Mouse (Mus musculus): Measurements from ENCODE around the gene Oprl1. TPM values are rescaled to one million over a fixed set of nuclear protein-coding genes. Genes with fewer than 3 reads are reported as not detected.

Gene Oprl1
- polyA plus RNA-seq (2016; fragmentation: Nextera tagmentation; extraction: Ambion mirVana): 5.6 and 17.3 TPM in 2 replicates

DNA sequence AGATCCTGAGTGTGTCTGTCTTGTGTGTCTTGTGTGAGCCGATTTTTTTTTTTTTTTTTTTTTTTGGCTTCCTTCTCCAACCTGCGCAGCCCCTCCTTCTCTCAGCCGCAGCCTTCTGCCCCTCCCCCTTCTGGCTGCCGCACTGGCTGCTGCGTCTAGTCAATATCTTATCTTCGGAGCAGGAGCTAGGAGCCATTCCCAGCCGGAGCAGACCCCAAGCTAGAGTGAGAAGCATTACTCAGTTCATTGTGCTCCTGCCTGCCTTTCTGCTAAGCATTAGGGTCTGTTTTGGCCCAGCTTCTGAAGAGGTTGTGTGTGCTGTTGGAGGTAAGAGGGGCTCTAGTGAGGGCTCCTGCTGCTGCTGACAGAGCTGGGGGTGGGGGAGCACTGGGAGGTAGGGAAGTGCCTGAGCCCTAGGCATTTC is at the start of gene Oprl1:
Gene Oprl1 (plus strand): TSS at position 114 of the 424 bp plus-strand sequence.
- Histone ChIP-seq H3K9me3 (no peaks in the 10 kb centered on the region), H3K4me1 (replicated peaks) (peaks cover 28% of the 10 kb centered on the region), H3K36me3 (peaks cover 5% of the 10 kb centered on the region; the same call in 1 of the 2 replicates), H3K27me3 (ENCODE audit: insufficient read depth, poor library complexity, severe bottlenecking) (no peaks in the 10 kb centered on the region), H3K4me3 (peak within 1 kb of the TSS; percentile 48), H3K27ac (peak within 1 kb of the TSS; percentile 85)
- WGBS: 1% methylated on average over 7 of the region's 7 CpGs
- peak; percentile 53 for DNase-seq (ENCODE audit: low spot score)

DNA sequence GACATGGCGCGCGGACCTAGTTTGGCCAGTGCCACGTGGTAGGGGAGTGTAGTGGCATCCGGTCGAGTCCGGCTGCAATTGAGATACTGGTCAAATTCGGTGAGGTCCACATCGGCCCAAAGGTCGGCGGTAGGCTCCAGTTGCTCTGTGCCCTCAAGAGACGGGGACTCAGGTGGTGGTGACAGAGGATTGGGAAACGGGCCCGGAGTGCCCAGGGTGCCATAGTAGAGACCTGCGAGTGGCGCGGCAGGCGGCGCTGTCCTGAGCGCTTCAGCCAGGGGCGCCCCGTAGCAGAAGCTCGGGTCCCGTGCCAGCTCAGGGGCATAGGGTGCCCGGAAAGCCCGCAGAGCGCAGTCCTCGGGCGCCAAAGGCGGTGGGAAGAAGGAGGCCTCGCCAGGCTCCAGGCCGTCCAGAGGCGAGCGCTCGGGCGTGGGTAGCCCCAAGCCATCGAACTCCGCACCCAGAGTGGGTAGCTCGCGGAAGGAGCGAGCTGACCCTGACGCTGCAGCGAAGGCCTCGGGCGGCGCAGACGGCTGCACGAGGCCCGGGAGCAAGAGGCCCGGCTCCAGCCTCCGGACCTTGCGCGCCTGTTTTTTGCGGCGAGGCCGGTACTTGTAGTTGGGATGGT is 44.4 kb upstream of the Oprl1 start:
- no peaks in the 10 kb centered on the region for H3K9me3 ChIP-seq
- peaks cover 50% of the 10 kb centered on the region for H3K4me1 ChIP-seq (replicated peaks)
- H3K4me3 ChIP-seq: peak overlapping the region; percentile 54
- H3K27ac ChIP-seq: peak overlapping the region; percentile 36
- peaks cover 78% of the 10 kb centered on the region for H3K27me3 ChIP-seq (ENCODE audit: insufficient read depth, poor library complexity, severe bottlenecking)
- peak; percentile 51 for DNase-seq (ENCODE audit: low spot score)
- H3K36me3 ChIP-seq: no peaks in the 10 kb centered on the region
- WGBS: 3% methylated on average over 56 of the region's 56 CpGs

- peaks cover 55% of the 10 kb centered on the region for H3K4me1 ChIP-seq (replicated peaks)
- DNase-seq (ENCODE audit: low spot score): no peak
- H3K4me3 ChIP-seq: peak overlapping the region; percentile 54
- peaks cover 78% of the 10 kb centered on the region for H3K27me3 ChIP-seq (ENCODE audit: insufficient read depth, poor library complexity, severe bottlenecking)
- H3K9me3 ChIP-seq: no peaks in the 10 kb centered on the region
- H3K36me3 ChIP-seq: no peaks in the 10 kb centered on the region
- WGBS: 2% methylated on average over 41 of the region's 41 CpGs
- peak overlapping the region; percentile 70 for H3K27ac ChIP-seq
Observed at GRCm38 (mm10) chr2:181670913-181671311, 43.9 kb upstream of the Oprl1 start.

GRCm38 (mm10) chr2:181671326-181671725 is 43.5 kb upstream of the Oprl1 start, which contains the start of gene Sox18:
Gene Sox18, minus strand, starts transcription at chr2:181671640.
- WGBS: under 1% methylated on average over 43 of the region's 43 CpGs
- H3K4me1 ChIP-seq (replicated peaks): peaks cover 59% of the 10 kb centered on the region
- peak; percentile 54 for DNase-seq (ENCODE audit: low spot score)
- H3K27ac ChIP-seq: peak within 1 kb of the TSS; percentile 70
- no peaks in the 10 kb centered on the region for H3K36me3 ChIP-seq
- H3K4me3 ChIP-seq: peak within 1 kb of the TSS; percentile 54
- no peaks in the 10 kb centered on the region for H3K9me3 ChIP-seq
- H3K27me3 ChIP-seq (ENCODE audit: insufficient read depth, poor library complexity, severe bottlenecking): peaks cover 78% of the 10 kb centered on the region

GRCm38 (mm10) chr2:181671984-181672383 is 42.8 kb upstream of the Oprl1 start:
- DNase-seq (ENCODE audit: low spot score): no peak
- Histone ChIP-seq H3K4me1 (replicated peaks) (peaks cover 66% of the 10 kb centered on the region), H3K36me3 (no peaks in the 10 kb centered on the region), H3K27me3 (ENCODE audit: insufficient read depth, poor library complexity, severe bottlenecking) (peaks cover 78% of the 10 kb centered on the region), H3K27ac (no peak overlapping the region), H3K4me3 (peak overlapping the region; percentile 54; the same call in 1 of the 2 replicates), H3K9me3 (no peaks in the 10 kb centered on the region)
- 25% methylated on average over 7 of the region's 7 CpGs for WGBS

- Histone ChIP-seq H3K27me3 (ENCODE audit: insufficient read depth, poor library complexity, severe bottlenecking) (peaks cover 63% of the 10 kb centered on the region), H3K9me3 (no peaks in the 10 kb centered on the region), H3K27ac (peak overlapping the region; percentile 1; the same call in 1 of the 2 replicates), H3K4me1 (replicated peaks) (peaks cover 70% of the 10 kb centered on the region), H3K36me3 (no peaks in the 10 kb centered on the region), H3K4me3 (no peak overlapping the region)
- WGBS: 50% methylated on average over 1 of the region's 1 CpGs
- peak; percentile 55 for DNase-seq (ENCODE audit: low spot score)
Observed at GRCm38 (mm10) chr2:181673501-181673900, 41.3 kb upstream of the Oprl1 start.

- H3K27me3 ChIP-seq (ENCODE audit: insufficient read depth, poor library complexity, severe bottlenecking): peaks cover 49% of the 10 kb centered on the region
- no peak for DNase-seq (ENCODE audit: low spot score)
- H3K9me3 ChIP-seq: no peaks in the 10 kb centered on the region
- WGBS: 75% methylated on average over 4 of the region's 4 CpGs
- H3K36me3 ChIP-seq: no peaks in the 10 kb centered on the region
- H3K27ac ChIP-seq: peak overlapping the region; percentile 86; the same call in 1 of the 2 replicates
- no peak overlapping the region for H3K4me3 ChIP-seq
- peaks cover 80% of the 10 kb centered on the region for H3K4me1 ChIP-seq (replicated peaks)
Observed at GRCm38 (mm10) chr2:181674934-181675333, 39.9 kb upstream of the Oprl1 start.

DNA sequence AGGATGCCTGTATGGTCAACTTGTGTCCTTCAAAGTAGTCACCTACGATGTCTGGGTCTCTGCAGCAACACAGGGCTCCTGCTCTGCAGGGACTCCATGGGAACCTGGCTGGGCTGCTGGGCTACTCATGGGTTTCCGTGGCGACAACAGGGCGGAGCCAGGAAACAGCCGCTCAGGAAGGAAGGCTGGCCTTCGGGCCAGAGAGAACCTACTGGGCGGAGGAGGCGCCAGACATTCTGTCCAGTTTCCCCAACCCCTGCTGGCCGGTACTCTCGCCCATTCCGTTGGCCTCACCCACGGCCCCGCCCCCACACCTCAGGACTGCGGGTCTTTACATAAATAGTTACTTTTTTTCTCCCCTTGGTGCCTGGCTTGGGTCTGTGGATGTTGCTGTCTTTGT is 39.4 kb upstream of the Oprl1 start:
- Histone ChIP-seq H3K27me3 (ENCODE audit: insufficient read depth, poor library complexity, severe bottlenecking) (peaks cover 44% of the 10 kb centered on the region), H3K36me3 (no peaks in the 10 kb centered on the region), H3K9me3 (no peaks in the 10 kb centered on the region), H3K27ac (peak overlapping the region; percentile 86), H3K4me3 (peak overlapping the region; percentile 39), H3K4me1 (replicated peaks) (peaks cover 78% of the 10 kb centered on the region)
- WGBS: under 1% methylated on average over 14 of the region's 14 CpGs
- DNase-seq (ENCODE audit: low spot score): peak; percentile 74

DNA sequence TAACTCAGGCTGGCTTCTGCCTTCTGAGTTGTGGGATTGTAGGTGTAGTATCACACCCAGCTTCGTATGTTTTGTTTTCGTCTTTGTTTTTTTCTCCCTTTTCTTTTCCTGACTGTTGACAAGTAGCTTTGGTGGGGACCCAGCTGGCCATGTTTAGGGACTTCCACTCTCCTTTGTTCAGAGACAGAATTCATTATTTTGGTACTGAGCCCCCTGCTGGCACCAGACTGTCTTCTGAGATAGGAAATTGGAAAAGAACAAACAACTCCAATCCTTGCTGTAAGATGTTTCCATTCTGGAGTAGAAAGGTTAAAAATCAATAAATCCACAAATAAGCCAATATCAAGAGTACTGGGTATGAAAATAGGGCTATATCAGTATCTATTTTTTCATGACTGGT is 38.4 kb upstream of the Oprl1 start:
- no peaks in the 10 kb centered on the region for H3K36me3 ChIP-seq
- H3K9me3 ChIP-seq: no peaks in the 10 kb centered on the region
- WGBS: 27% methylated on average over 2 of the region's 2 CpGs
- H3K27me3 ChIP-seq (ENCODE audit: insufficient read depth, poor library complexity, severe bottlenecking): peaks cover 40% of the 10 kb centered on the region
- peaks cover 78% of the 10 kb centered on the region for H3K4me1 ChIP-seq (replicated peaks)
- H3K4me3 ChIP-seq: no peak overlapping the region
- peak overlapping the region; percentile 86 for H3K27ac ChIP-seq
- peak; percentile 42 for DNase-seq (ENCODE audit: low spot score)

DNA sequence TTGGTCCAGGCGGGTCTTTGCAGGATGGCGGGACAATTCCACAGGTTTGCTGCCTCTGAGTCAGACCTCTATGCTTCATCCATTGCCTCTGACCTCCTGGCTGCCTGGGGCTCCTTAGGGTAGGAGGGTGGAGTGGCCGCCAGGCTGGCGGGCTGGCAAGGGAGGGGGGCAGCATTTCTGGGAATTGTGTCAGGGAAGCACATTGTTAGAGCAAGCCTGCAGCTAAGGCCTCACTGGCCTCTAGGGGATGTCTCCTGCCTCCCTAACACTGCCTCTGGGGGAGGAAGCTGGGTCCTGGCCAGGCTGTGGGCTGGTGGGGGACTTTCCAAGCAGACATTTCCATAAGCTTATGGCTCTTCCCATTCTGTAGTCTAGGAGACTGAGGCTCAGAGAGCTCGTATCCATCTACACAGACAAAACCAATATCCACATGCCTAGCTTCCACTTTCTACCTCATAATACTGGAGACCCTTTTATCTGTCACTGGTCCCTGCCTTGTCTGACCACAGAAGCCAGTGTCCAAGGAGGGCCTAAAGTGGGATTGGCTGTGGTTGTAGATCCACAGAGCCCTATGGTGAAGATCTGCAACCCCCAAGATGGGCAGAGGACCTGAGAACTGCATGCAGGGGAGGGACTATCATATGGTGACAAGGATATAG is 37.6 kb upstream of the Oprl1 start:
- no peak for DNase-seq (ENCODE audit: low spot score)

DNA sequence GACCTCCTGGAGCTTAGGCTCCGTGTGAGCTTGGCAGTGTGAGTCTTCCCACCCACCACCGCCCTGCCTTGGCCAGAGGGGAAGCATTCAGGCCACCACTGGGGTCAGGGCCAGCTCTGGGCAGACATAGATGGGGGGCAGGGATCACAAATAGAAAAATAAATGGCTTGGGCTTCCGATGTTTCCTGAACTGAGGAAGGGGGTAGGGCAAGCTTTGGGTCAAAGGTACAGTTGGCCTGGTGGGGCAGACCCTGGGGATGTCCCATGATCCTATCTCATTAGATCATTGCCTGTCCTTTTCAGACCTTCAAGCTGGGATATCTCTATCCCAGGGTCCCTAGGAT is 37.1 kb upstream of the Oprl1 start:
- WGBS: 53% methylated on average over 3 of the region's 3 CpGs
- H3K36me3 ChIP-seq: no peaks in the 10 kb centered on the region
- H3K4me1 ChIP-seq (replicated peaks): peaks cover 70% of the 10 kb centered on the region
- H3K4me3 ChIP-seq: no peak overlapping the region
- no peaks in the 10 kb centered on the region for H3K9me3 ChIP-seq
- no peak for DNase-seq (ENCODE audit: low spot score)
- H3K27ac ChIP-seq: peak overlapping the region; percentile 86
- peaks cover 27% of the 10 kb centered on the region for H3K27me3 ChIP-seq (ENCODE audit: insufficient read depth, poor library complexity, severe bottlenecking)

More for the DNA sequence above, 37.6 kb upstream of the Oprl1 start:
- Histone ChIP-seq H3K27me3 (ENCODE audit: insufficient read depth, poor library complexity, severe bottlenecking) (peaks cover 32% of the 10 kb centered on the region), H3K9me3 (no peaks in the 10 kb centered on the region), H3K27ac (peak overlapping the region; percentile 86), H3K4me1 (replicated peaks) (peaks cover 74% of the 10 kb centered on the region), H3K4me3 (no peak overlapping the region), H3K36me3 (no peaks in the 10 kb centered on the region)
- 54% methylated on average over 5 of the region's 5 CpGs for WGBS

DNA sequence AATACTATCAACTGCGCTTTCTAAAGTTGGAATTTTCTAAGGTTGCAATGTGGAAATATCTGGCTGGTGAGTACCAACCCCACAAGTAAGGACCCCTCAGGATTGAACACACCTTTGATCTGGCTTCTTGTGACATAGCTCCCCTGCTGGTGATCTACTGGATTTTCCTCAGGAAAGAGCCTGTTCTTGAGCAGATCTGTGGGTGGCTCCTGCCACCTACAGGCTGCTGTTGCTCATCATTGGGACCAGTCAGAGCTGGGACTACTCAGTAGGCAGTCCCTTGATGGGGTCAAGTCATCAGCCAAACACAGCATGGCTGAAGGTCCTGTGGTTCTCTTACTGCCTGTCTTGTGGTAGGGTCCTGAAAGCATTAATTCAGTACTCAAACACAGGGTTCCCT is 36.0 kb upstream of the Oprl1 start:
- no peak overlapping the region for H3K27ac ChIP-seq
- peak; percentile 74 for DNase-seq (ENCODE audit: low spot score)
- H3K36me3 ChIP-seq: no peaks in the 10 kb centered on the region
- H3K4me1 ChIP-seq (replicated peaks): peaks cover 60% of the 10 kb centered on the region
- H3K4me3 ChIP-seq: no peak overlapping the region
- 50% methylated on average over 1 of the region's 1 CpGs for WGBS
- peaks cover 16% of the 10 kb centered on the region for H3K27me3 ChIP-seq (ENCODE audit: insufficient read depth, poor library complexity, severe bottlenecking)
- no peaks in the 10 kb centered on the region for H3K9me3 ChIP-seq

Data from hindbrain, embryonic 10.5 days (tissue).